Mouse (Mus musculus) thymus, adult 2 months (tissue): Measurements from ENCODE around the gene Nod2.

ENCODE experiments used
- CTCF ChIP-seq: fragments of 200-500 bp; IDR thresholded peaks from 2 replicates; pipeline ENCODE4 v1.5.1; 2012; ENCODE audit warnings: mild to moderate bottlenecking, control low read depth, low read length, moderate library complexity, borderline replicate concordance; ENCODE audit not compliant: control insufficient read depth, poor library complexity, insufficient read depth; ENCODE audit errors: extremely low read depth
- POLR2A ChIP-seq: fragments of 200-500 bp; IDR thresholded peaks from 2 replicates; pipeline ENCODE4 v1.6.1; 2012; ENCODE audit warnings: mild to moderate bottlenecking, low read length, control low read depth, moderate library complexity; ENCODE audit not compliant: control insufficient read depth, poor library complexity, insufficient read depth; ENCODE audit errors: extremely low read depth

DNA sequence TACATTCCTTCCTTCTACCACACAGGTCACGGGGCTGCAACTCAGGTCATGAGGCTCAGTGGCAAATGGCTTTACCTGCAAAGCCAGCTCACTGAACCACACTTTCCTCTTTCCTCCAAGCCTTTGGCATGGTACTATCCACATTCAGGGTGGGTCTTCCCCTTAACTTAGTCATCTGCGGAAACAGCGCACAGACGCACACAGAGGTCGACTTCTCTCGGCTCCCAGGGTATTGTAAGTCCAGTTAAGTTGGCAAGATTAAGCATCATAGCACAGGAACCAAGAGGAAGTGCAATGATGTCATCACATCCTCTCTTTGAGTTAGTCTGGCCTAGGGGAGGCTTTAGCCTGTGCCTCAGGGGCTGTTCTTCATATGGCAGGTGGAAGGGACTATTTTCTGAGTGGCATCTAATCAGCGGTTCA lies 13.8 kb upstream of the Nod2 start:
- no peak for TF ChIP-seq POLR2A
- TF ChIP-seq CTCF: no peak
